Mouse (Mus musculus) kidney, adult 11 months (tissue): Measurements from ENCODE around the gene Fkbp8.
"Not testable (repeated sequence)": the region's sequence is repeated elsewhere in the genome, so short reads cannot be mapped to it uniquely, and the experiment has no call there.

ENCODE experiments used
- DNase-seq: peaks from one replicate; pipeline ENCODE4 v3.0.0; 2022

The Fkbp8 gene

DNA sequence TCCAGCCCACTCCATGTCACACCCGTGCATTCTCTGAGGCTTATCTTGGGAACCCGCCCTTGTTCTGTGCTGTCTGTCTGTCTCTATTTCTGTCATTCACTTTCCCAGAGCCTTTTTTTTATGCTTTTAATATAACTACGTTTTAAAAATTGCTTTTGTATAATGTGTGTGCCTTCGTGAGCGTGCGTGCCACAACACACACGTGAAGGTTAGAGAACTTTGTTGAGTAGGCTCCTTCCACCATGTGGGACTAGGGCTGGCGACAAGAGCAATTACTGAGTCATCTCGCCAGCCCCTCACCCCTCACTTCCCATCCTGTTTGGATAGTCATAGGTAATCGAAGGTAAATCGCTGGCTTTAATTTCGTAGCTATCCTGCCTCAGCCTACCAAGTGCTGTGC is 25.0 kb upstream of the Fkbp8 start:
- no peak for DNase-seq

DNA sequence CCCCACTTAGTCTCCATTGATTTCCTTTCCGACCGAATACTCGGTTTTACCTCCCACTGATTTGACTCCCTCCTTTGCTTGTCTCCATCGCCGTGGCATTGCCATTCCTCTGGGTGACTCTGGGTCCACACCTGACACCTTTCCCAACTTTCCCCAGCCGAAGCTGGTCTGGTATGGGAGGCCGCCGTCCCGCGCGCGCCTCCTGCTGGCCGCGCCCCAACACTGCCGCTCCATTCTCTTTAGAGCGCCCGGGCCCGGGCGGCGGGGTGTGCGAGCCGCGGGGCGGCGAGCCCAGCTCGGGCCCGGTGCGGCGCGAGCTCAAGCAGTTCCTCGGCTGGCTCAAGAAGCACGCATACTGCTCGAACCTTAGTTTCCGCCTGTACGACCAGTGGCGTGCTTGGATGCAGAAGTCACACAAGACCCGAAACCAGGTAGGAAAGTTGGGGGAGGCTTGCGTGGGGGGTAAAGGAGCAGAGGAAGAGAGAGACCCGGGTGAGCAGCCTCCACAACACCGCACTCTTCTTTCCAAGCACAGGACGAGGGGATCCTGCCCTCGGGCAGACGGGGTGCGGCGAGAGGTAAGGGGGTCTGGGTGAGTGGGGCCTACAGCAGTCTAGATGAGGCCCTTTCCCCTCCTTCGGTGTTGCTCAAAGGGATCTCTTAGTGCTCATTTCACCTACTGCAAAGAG is 24.3 kb upstream of the Fkbp8 start:
- DNase-seq: peak; percentile 49

DNA sequence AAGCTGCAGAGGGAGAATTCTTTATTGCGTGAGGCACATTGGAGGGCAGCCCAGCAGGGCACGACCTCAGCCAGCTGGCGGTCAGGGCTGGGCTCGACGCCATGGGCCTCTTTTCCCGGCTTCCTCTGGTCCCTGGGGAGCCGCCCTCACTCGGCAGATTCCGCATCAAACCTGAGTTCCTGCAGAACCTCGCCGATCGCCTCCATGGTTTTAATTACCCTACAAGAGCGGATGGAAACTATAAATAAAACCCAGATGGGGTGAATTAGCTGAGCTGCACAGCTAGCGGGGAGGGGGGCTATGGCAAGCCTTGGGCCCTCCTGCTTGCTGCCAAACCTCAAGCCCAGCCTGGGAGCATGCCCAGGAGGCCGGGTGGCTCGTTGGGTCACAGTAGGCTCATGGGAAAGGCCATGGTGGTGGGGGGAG is 23.2 kb upstream of the Fkbp8 start:
- DNase-seq: peak; percentile 64

DNA sequence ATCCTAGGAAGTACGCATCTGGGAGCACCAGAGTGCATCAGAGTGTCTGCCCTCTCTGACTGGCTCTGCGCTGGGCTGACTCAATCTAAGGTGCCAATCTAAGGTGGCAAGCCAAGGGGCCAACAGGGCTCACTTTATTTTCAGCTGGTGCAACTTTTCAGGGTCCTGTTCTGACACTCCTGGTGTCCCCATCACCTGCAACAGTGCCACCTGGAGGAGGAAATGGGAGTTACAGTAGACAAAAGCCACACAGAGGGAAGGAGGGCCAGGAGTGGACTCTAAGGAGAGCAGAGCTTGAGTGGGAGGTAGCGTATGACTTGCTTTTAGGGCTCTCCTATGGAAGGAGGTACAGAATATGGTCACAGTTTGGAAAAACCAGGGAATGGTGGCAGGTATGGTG is 22.7 kb upstream of the Fkbp8 start:
- DNase-seq: peak; percentile 58

DNA sequence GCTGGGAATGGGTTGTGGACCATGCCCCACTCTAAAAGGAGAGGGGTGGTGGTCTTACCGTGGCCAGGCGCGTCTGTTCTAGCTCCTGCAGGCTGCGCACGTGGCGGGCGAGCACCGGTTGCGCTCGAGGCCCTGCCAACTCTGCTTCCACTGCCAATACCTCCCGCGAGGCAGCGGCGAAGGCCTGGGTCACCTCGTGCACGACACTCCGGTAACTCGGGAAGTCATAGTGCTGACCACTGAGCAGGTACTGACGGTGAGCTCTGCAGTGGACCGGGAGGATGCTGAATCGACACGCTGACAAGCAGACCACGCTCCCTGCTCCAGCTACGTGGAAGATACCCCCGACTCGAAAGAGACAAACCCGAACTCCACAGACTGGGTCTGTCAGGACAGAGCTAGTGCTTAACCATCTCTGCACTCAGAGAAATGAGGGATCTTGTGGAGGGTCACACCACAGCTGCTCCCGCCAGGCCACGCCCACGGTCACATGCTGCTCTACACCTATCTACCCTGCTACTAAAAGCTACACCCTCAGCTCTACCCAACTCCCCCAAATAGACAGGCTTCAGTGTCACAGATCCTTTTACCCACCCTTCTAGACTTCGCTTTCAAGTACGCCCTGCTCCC is 21.7 kb upstream of the Fkbp8 start:
- no peak for DNase-seq

DNA sequence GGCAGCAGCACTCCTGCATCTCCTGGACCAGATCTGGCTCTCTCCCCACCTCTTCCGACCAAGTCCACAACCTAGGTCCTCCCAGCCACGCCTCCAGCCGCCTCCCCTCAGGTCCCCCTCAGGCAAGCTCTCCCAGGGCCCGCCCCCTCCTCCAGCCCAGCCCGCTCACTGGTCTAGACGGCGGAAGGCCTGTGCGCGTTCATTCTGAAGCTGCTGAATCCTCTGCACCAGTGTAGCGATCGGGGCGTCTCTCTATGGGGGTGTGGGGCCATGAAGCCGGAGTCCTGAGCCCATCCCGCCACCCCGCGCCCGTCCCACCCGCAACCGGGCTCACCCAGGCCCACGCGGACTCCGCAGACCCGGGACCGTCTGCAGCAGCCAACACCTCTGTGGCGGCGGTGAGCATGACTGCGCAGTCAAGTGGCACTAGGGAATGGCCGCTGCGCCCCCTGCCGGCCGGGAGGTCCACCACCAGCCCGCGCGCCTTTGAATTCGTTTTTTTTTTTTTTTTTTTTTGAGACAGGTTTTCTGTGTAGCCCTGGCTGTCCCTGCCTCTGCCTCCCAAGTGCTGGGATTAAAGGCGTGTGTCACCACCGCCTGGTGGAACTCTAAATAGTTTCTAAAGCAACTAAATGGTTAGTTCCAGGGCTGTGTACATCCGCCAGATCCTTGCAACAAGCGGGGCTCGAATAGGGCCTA is 21.0 kb upstream of the Fkbp8 start, which contains the start of gene Rex1bd:
Rex1bd (minus strand) TSS at position 425 of the 699 bp plus-strand sequence.
- DNase-seq: peak; percentile 96

DNA sequence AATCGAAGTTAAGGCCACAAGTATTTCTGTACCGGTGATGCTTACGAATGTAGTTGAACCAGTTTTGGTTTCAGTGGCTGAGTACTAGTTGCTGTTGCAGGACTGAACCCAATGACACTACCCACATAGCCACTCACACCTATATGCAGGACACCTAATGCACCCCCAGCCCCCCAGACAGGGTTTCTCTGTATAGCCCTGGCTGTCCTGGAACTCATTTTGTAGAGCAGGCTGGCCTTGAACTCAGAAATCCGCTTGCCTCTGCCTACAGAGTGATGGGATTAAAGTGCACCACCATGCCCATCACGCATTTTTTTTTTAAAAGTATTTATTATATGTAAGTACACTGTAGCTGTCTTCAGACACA is 20.5 kb upstream of the Fkbp8 start:
- DNase-seq: no peak

DNA sequence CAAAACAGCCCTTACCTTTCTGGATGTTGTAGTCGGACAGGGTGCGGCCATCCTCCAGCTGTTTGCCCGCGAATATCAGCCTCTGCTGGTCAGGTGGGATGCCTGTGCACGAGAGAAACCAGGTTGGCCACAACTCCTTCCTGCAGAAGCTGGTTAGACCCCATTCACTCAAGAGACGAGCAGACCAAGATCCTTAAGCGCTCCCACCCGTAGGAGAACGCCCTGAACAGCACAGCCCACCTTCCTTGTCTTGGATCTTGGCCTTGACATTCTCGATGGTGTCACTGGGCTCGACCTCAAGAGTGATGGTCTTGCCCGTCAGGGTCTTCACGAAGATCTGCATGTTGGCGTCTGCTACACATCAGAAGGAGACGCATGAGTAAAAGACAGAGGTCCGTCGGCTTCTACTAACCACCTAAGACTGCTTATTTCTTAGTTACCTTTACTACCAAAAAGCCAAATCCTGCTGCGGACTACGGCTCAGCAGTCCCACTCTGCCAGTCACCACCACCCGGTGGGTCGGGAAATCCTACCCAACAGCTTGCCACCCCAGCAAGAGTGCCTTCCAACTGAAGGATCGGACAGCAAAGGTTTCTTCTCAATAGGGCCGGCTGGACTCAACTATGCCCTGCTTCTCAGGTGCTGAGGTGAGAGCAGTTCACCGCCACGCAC is 18.1 kb upstream of the Fkbp8 start:
- no peak for DNase-seq

DNA sequence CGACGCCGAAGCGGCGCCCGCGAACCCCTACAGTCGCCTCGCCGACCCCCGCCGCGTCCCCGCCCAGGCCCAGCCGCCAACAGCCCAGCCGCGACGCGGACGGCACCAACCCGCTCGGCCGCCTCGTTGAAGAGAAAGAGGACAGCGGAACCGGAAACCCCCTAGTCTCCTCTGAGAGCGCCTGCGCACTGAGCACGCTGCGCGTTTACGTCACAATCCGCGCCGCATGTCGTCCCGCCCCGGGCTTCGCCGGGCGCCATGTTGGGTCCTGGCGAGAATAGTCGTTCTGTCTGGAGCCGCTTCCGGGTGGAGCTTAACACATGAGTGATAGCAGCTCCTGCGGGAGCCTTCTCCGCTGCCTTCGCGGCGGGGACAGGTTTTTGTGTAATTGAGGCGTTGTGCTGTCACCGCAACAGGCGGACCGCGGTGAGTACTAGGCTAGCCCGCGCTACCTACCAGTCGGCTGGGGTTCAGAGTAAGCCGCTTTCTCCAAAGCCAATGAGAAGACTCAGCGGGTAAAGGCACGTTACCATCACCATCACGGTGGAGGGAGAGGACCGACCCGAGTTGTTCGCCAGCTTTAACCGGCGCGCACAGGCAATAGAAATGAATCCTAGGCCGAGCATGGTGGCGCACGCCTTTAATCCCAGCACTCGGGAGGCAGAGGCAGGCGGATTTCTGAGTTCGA is 17.2 kb upstream of the Fkbp8 start, which contains the start of gene Uba52:
Uba52 (minus strand) TSS at position 574 of the 688 bp plus-strand sequence.
- peak; percentile 97 for DNase-seq

DNA sequence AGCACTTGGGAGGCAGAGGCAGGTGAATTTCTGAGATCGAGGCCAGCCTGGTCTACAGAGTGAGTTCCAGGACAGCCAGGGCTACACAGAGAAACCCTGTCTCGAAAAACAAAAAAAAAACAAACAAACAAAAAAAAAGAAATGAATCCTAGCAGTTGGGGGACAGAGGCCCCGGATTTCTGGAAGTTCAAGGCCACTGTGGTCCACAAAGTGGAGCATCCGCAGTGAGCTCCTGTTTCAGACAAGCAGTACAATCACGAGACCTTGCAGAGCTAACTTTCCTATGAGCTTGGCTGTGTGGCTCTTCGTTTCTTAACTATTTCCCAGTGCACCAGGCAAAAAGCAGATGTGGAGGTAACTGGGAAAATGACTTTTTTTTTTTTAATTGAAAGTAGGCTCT is 16.4 kb upstream of the Fkbp8 start:
- DNase-seq: not testable (repeated sequence)

DNA sequence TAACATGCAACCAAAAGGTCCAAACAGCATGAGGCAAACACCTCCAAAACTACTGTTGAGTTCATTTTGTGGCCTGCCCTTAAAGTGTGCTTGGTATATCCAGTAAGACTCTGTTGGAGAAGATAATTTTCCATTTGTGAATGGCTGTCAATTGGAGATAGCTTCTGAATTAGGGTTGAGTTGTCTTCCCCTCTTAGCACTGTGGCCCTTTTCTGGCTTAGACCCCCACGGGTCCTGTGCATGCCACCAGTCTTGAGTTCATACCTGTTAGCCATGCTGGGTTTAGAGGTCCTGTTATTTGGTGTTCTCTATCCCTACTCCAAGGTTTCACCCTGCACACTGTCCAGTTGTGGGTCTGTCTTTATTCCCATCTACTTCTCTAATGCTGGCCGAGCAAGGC is 15.8 kb upstream of the Fkbp8 start:
- no peak for DNase-seq

DNA sequence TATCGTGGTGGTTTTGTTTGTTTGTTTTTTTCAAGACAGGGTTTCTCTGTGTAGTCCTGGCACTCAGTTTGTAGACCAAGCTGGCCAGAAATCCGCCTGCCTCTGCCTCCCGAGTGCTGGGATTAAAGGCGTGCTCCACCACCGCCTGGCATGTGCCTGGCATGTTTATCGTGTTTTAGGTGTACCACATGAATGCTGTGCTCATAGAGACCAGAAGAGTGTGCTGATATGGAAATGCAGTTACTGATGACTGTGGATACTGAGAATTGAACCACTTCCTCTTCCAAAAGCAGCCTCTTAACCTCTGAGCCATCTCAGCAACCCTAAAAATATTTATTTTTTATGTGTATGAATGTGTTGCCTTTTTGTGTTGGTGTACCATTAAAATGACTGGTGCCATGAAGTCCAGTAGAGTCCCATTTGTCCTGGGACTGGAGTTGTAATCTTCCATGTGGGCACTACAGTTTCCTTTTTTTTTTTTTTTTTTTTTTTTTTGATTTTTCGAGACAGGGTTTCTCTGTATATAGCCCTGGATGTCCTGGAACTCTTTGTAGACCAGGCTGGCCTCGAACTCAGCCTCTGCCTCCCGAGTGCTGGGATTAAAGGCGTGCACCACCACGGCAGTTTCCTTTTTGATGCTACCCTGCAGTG is 15.1 kb upstream of the Fkbp8 start:
- no peak for DNase-seq

DNA sequence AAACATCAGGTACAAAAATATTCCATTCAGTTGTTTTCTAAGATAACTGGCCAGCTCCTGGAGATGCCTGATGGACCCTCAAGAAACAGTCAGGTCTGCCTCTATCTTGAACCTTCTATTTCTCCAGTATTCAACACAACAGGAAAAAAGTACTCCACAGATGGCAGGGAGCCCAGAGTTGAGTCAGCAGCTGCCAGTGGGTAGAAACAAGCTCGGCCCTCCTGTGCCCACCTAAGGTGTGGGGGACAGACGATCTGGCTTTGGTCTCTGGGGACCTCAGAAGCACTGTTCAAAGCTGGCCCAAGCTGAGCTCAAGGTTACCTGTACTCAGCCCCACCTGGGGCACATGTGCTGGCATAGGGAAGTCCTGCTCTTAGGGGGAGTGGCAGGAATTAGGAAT is 14.1 kb upstream of the Fkbp8 start:
- DNase-seq: no peak

DNA sequence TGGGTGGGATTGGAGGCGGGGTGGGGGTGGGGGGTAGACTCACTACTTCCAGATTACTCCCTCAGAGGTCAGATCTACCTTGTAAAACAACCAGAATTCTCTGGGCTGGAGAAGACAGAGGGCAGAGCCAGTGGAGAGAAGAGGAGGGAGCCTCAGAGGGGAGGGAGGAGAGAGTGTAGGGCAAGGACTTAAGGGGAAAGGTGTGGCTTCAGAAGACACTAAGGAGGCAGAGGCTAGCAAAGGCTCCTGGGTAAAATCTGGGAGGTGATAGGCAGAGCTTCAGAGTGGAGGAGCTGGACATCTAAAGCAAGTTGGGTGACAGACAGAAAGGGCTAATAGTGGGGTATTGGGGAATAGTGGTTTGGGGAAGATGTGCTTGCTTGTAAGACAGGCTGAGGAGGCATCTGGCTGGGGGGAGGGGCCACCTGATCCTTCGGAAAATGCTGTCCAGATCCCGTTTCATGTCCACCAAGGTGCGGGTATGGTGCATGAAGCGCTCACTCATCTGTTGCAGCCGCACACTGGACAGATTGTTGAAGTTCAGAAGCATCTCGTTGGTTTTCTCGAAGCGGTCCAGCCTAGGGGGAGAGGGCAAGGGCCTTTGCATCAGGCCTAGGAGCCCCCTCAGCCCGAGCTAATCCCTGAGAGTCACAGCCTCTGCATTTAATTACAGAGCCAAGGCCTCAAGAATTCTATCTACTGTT is 9.4 kb upstream of the Fkbp8 start:
- DNase-seq: no peak

DNA sequence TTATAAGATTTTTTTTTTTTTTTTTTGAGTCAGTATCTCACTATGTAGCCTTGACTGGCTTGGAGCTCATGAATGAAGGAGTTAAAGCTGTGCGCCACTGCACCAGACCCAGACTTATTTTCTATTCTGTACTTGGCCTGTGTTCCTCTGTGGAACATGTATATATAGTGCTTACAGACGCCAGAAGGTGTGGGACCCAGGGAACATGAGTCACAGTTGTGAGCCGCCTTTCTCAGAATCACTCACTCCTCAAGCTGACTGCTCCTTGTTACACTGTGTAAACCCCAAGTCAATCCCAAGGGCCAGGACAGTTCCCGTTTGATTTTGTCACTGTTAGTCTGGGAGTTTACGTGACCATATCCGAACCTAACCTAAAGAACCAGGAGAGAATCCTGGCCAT is 8.5 kb upstream of the Fkbp8 start:
- no peak for DNase-seq

DNA sequence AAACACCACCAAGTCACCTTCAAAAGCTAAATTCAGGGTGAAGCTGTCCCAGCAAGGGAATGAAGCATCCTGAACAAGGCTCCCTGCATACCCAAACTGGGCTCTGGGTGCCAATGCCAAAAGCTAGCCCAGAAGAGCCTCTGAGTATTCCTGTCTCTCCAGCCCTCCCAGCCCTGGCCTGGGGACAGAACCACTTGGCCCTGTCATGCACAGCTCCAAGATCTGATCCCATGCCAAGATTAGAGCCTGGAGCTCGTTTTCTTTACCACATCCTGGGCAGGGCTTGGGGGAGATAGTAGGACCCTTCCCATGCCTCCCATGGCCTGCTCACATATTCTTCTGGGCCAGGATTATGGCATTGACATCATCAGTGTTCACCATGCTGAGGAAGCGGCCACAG is 7.9 kb upstream of the Fkbp8 start:
- DNase-seq: no peak

DNA sequence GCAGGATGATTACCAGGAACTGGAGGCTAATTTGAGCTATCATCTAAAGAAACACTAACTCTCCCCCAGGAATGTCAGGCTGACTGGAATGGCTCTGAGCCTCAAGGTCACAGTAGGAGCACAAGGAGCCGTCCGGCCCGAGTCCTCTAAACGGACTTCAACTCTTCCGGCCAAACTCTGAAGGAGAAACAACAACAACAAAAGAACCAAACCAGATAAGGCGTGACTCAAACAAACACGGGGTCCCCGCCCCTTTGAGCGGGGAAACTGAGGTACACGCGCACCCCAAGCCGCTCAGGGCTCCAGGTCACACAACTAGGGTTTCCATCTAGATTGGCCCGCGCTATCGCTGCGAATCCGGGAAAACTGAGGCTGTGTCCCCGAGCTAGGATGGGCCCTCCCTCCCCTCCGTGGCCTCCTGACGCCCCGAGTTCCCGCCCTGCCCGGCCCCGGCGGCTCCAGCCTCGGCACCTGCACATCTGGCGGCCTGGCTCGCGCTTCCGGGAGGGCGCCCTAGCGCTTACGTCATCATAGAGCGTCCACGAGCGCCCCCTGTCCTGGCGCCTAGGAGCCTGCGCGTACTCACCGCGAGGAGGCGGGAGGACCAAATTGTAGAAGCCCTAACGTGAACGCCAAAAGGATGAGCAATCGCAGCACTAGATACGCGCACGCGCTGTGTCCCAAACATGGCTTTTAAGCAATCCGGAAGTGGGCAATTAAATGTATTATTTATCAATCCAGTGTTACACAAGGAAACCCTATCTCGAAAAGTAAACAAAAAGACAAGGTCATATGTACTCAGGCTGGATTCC is 4.7 kb upstream of the Fkbp8 start:
- peak; percentile 96 for DNase-seq

DNA sequence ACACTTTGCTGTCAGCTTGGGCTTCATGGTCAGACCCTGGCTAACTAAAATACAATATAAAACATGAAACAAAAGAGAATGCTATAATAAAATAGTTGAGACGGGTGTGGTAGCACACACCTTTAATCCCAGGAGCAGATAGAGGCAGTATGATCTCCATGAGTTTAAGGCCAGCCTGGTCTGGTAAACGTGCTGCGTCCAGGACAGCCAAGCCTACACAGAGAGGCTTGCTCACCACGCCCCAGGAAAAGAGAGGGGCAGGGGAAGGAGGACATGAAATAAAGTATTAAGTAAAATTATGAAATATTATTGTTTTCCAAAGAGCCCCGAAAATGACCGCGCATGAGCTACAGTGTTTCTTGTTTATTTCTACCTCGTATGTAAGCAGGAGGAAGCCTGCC is 413 bp upstream of the Fkbp8 start:
- DNase-seq: no peak

DNA sequence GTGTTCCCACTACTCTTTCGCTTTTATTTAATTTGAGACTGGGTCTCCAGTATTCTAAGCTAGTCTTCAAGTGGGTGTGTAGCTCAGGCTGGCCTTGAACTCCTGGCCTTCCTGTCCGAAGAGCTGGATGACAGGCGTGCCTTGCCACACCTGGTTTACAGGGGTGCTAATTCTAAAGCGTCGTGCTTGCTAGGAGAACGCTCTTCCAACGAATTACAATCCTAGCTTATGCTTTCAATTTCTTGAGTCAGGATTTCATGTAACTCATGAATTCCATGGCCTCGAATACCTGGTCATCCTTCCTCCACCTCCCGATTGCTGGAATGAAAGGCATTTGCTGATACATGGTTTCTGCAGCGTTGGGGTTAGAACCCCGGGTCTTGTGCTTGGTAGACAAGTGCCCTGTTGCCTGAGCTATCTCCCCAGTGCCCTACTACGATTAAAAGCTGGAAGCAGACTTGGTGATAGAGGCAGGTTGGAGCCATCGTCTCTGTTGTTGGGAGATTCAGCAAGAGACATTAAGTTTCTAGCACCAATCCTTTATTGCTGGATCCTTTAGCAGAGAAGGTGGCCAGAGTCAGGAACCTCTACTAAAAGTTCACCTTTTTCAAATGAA is 766 bp downstream of the Fkbp8 start:
- no peak for DNase-seq

DNA sequence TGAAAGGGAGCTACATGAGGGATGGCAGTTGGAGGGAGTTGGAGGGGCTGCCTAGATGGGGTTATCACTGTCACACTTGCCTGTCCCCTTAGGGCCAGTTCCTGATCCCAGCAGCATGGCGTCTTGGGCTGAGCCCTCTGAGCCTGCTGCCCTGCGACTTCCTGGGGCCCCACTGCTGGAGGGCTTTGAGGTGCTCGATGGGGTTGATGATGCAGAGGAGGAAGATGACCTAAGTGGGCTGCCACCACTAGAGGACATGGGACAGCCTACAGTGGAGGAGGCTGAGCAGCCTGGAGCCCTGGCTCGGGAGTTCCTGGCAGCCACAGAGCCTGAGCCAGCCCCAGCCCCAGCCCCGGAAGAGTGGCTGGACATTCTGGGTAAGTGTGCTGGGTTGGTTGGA is 1.8 kb downstream of the Fkbp8 start:
- no peak for DNase-seq
